Mouse (Mus musculus) embryonic facial prominence, embryonic 10.5 days (tissue): ENCODE measurements at regions not wholly inside any gene's neighbourhood (a gene's known extent, or its start where the extent isn't known, plus 50 kb on each side); places are given as distances from the start of the nearest gene placed in this dataset.
"Not testable (repeated sequence)": the region's sequence is repeated elsewhere in the genome, so short reads cannot be mapped to it uniquely, and the experiment has no call there.

ENCODE experiments used
- DNase-seq: peaks from one replicate; pipeline ENCODE4 v3.0.0-alpha.2; 2017; ENCODE audit warnings: low spot score
- H3K27ac ChIP-seq: fragments of 300-500 bp; sonication (generic); replicated peaks from 2 replicates; pipeline ENCODE4 v1.5.1; 2016; ENCODE audit warnings: mild to moderate bottlenecking
- H3K27me3 ChIP-seq: fragments of 300-500 bp; sonication (generic); replicated peaks from 2 replicates; pipeline ENCODE4 v1.6.1; 2016; ENCODE audit warnings: low read depth, mild to moderate bottlenecking; ENCODE audit not compliant: poor library complexity, severe bottlenecking
- H3K36me3 ChIP-seq: fragments of 300-500 bp; sonication (generic); replicated peaks from 2 replicates; pipeline ENCODE4 v1.6.1; 2016; ENCODE audit warnings: mild to moderate bottlenecking, moderate library complexity
- H3K4me1 ChIP-seq: fragments of 300-500 bp; sonication (generic); 2 replicates; pipeline ENCODE4 v1.6.1; 2016
- H3K4me3 ChIP-seq: fragments of 300-500 bp; sonication (generic); 2 replicates; pipeline ENCODE4 v1.5.1; 2016; ENCODE audit warnings: mild to moderate bottlenecking, moderate library complexity
- H3K9me3 ChIP-seq: fragments of 300-500 bp; sonication (generic); 2 replicates; pipeline ENCODE4 v1.6.1; 2016; ENCODE audit warnings: mild to moderate bottlenecking
- WGBS: fragments of 180-500 bp; shearing (Covaris S2); methylation state at CpG from one replicate; pipeline ENCODE4 v1.1.7; 2016; 5-methylcytosine and 5-hydroxymethylcytosine counted together

DNA sequence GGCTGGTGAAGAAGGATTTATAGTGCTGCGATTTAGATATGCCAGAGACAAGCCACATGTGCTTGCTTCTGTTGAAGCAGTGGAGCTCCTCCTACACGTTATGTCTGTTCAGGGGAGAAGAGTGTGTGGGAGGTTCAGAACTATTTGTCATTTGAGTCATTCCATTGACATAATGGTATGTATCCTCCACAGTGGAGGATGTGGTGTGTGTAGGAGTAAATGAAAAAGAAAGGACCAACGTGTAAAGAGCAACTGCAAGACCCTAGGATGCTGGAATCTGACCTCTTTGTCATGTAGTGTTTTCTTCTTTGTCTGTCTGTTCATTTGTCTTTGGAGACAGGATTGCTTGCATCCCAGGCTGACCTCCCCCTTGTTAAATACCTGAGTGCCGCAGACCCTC, 543.9 kb upstream of the Olfr1507 start:
- not testable (repeated sequence) for H3K4me1 ChIP-seq, H3K4me3 ChIP-seq, H3K9me3 ChIP-seq, H3K27me3 ChIP-seq, H3K27ac ChIP-seq, H3K36me3 ChIP-seq, DNase-seq
- WGBS = 81% methylated on average over 4 of the region's 4 CpGs

DNA sequence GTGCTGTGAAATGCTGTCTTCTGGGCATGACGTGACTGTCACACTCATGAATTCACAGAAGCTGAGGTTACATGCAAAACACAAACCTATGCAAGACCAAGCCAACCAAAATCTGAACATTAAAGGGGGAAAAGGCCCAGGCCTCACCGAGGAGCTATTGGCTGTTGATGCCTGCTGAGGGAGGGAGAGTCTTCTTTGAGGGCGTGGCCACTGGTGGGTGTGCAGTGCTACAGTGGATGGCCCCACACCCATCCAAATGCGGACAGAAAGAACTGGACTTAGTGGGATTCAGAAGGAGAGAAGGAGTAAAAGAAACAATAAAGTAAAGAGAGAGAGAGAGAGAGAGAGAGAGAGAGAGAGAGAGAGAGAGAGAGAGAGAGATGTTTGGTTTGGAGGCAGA, 539.4 kb upstream of the Olfr1507 start:
- H3K9me3 ChIP-seq, H3K36me3 ChIP-seq, H3K27me3 ChIP-seq, H3K4me3 ChIP-seq, H3K4me1 ChIP-seq, DNase-seq, H3K27ac ChIP-seq: not testable (repeated sequence)
- WGBS = no CpG with 5 or more reads among the region's 4 CpGs

DNA sequence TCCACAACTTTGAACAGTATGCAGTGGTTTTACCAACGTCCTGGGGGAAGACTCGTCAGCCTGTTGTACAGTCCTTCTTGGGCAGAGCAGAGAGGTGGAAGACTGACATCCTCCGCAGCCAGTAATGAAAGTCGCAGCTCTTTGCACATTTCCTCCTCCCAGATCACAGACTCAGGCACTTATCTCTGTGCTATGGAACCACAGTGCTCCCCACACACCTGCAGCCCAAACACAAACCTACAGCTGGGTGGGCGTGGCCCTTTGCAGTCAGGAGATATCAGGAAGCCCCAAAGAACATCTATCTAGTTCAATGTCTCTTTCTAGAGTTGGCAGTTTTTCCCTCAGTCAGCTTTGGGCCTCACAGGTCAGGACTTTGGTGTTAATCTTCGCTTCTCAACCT, 537.7 kb upstream of the Olfr1507 start:
- no CpG with 5 or more reads among the region's 6 CpGs for WGBS

DNA sequence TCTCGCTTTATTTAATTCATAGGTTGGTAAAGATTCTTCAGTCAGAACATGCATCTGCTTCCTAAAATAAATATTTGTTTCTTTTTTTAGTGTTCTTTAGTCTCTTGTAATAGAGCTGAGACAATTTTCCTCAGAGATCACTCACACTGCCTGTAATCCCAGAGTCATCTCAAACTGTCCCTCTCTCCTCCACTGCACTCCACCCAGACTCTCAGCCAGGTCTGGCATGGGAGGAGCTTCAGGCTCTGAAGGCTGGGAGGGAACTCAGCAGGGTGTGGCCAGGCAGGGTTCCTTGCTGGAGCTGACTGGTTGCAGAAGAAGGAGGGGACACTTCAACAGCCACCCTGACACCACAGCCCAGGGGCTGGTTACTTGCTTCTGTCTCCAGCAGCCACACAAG, 536.9 kb upstream of the Olfr1507 start:
- H3K9me3 ChIP-seq, H3K4me3 ChIP-seq, H3K27ac ChIP-seq, H3K4me1 ChIP-seq, H3K36me3 ChIP-seq, H3K27me3 ChIP-seq, DNase-seq: not testable (repeated sequence)
- no CpG with 5 or more reads among the region's 1 CpGs for WGBS

More for the DNA sequence above, 537.7 kb upstream of the Olfr1507 start:
- H3K27ac ChIP-seq, H3K4me1 ChIP-seq, H3K9me3 ChIP-seq, DNase-seq, H3K27me3 ChIP-seq, H3K36me3 ChIP-seq, H3K4me3 ChIP-seq: not testable (repeated sequence)

DNA sequence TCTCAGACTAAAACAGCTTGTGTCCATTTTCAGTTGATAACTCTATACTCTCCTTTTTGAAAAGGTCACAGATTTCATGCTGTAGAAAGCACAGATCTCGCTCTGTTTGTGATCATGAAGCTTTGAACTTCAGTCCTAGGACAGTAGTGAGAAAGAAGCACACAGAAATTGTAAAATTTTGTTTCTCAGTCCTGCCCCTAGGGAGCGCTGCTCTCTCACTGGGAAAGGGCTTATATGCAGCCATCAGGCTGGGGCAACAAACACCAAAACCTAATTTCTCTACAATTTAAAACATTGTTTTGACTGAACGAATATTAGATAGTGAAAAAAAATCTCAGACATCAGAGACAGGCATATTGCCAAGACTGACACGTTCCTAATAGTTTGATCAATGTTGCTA, 534.7 kb upstream of the Olfr1507 start:
- no CpG with 5 or more reads among the region's 4 CpGs for WGBS
- H3K36me3 ChIP-seq, H3K9me3 ChIP-seq, H3K4me1 ChIP-seq, H3K4me3 ChIP-seq, H3K27me3 ChIP-seq, H3K27ac ChIP-seq, DNase-seq: not testable (repeated sequence)

DNA sequence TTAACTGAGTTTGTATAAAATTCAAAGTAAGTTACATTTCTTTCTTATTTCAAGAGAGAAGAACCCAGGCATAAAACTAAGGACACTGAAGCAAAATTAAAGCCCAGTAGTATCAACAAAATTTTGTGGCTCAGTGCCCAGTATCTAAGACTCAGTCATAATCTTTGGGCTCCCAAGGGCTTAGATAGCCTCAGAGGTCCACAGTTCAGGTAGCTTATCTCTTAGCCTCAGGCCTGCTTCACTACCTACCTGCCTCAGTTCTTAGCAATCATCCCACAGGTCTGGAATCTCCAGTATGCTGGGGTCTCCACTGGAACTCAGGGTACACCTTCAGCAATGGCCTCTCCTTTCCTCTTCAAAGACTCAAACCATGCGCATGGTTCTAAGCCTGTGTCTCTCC, 531.4 kb upstream of the Olfr1507 start:
- H3K27me3 ChIP-seq, DNase-seq: not testable (repeated sequence)
- WGBS = no CpG with 5 or more reads among the region's 1 CpGs

DNA sequence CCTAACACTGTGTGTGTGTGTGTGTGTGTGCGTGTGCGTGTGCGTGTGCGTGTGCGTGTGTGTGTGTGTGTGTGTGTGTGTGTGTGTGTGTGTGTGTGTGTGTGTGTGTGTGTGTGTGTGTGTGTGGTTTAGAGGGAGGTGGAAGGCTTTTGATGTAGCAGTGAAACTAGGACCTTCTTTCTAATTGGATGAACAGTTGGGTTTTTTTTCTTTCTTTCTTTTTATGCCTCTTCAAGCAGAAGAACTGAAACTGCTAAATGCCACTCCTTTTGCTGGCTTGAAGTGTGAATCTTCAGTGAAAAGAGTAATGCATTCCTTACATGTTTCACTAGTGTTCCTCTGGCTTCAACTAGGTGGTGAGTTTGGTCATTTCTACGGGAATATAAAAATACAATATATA, 524.6 kb upstream of the Olfr1507 start:
- not testable (repeated sequence) for H3K9me3 ChIP-seq, H3K27me3 ChIP-seq, H3K4me3 ChIP-seq, H3K36me3 ChIP-seq, H3K4me1 ChIP-seq, DNase-seq, H3K27ac ChIP-seq
- no CpG with 5 or more reads among the region's 6 CpGs for WGBS

More for the DNA sequence above, 531.4 kb upstream of the Olfr1507 start:
- H3K4me3 ChIP-seq, H3K36me3 ChIP-seq, H3K4me1 ChIP-seq, H3K27ac ChIP-seq, H3K9me3 ChIP-seq: not testable (repeated sequence)

DNA sequence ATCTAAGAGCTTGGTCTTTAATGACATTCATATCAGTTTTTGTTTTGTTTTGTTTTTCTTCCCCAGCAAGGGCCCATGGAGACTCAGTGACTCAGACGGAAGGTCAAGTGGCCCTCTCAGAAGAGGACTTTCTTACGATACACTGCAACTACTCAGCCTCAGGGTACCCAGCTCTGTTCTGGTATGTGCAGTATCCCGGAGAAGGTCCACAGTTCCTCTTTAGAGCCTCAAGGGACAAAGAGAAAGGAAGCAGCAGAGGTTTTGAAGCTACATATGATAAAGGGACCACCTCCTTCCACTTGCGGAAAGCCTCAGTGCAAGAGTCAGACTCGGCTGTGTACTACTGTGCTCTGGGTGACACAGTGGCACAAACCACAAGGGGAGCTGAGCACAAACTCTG, 512.2 kb upstream of the Olfr1507 start:
- H3K9me3 ChIP-seq = not testable (repeated sequence)
- WGBS = no CpG with 5 or more reads among the region's 5 CpGs

DNA sequence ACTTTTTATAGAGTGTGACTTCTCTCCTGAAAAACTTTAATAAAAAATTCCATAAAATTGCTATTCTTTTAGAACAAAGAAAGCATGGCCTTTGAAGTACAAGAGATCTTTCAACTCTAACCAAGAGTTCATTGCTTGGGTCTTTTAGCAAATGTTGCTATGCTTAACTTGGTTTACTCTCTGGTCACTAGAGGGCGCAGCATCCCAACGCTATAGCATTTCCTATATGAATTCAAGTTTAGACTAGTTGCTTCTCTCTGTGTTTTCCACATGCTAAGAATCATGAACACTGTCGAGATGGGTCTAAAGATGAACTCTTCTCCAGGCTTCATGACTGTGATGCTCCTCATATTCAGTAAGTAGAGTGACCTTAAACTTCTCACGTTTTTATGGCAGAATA, 511.8 kb upstream of the Olfr1507 start:
- WGBS = no CpG with 5 or more reads among the region's 4 CpGs
- not testable (repeated sequence) for H3K27me3 ChIP-seq, H3K4me1 ChIP-seq, H3K36me3 ChIP-seq, H3K27ac ChIP-seq, H3K4me3 ChIP-seq, H3K9me3 ChIP-seq, DNase-seq

More for the DNA sequence above, 512.2 kb upstream of the Olfr1507 start:
- not testable (repeated sequence) for H3K4me1 ChIP-seq, H3K4me3 ChIP-seq, H3K27ac ChIP-seq, H3K27me3 ChIP-seq, H3K36me3 ChIP-seq, DNase-seq

DNA sequence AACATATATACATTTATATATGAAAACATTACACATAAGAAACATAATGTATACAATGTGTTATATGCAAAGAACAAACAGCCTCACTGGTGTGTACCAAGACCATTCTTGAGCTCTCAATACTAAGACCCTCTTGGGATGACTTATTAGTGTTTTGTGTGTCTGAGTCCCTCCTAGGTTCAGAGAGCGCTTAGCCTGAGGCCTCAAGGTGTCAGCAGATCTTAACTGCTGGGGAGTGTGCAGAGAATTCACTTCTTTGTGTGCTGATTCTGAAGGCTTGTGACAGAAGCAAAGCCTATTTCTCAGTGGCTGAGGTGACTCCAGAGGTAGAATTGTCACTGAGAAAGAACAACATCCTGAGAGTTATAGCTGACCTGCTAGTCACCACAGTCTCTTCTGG, 505.7 kb upstream of the Olfr1507 start:
- not testable (repeated sequence) for H3K4me3 ChIP-seq, H3K36me3 ChIP-seq
- 85% methylated on average over 1 of the region's 1 CpGs for WGBS

DNA sequence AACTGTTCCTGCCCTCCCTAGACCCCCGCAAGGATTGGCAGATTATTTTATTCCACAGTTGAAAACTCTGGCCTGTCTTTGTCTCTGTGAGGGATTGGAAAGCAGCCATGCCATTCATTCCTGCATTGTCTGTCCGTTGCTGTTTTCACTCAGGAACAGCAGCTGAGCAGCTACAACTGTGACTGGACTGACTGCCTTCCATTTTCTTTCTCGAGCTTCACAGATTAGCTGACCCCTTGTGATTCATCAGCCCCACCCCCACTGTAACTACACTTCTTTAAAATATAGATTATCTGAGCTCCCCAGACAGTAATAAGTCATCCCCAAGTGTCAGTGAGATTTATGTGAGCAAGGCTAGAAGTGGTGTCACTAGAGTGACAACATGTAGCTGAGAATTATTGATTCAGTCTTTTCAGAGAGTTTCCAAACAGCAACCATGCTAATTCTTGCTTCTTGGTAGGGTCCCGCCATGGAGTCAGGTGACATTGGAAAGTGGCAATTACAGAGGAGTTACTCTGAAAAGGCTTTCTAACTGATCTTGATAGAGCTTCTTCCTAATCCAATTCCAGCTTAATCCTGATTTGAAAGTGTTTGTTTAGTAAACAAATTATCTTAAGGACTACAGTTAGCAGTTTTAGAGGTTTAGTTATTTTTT, 496.7 kb upstream of the Olfr1507 start:
- H3K4me1 ChIP-seq, H3K4me3 ChIP-seq, H3K9me3 ChIP-seq, H3K27me3 ChIP-seq, H3K36me3 ChIP-seq, DNase-seq, H3K27ac ChIP-seq: not testable (repeated sequence)
- WGBS = 43% methylated on average over 1 of the region's 4 CpGs

More for the DNA sequence above, 505.7 kb upstream of the Olfr1507 start:
- not testable (repeated sequence) for H3K27me3 ChIP-seq, H3K27ac ChIP-seq, DNase-seq, H3K9me3 ChIP-seq, H3K4me1 ChIP-seq

DNA sequence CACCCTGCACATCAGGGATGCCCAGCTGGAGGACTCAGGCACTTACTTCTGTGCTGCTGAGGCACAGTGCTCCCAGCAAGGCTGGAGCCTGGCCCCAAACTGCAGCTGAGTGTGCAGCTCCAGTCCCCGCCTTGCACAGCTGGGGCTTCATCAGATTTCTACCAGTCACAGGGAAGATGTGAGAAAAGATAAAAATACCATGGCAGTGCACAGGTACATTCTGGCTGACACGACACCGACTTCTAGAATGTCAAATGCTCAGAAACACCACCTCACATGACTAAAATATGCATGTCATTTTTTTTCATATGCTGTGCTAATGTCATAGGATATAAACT, 495.7 kb upstream of the Olfr1507 start:
- not testable (repeated sequence) for H3K4me1 ChIP-seq, H3K4me3 ChIP-seq, H3K36me3 ChIP-seq, H3K27ac ChIP-seq, DNase-seq, H3K9me3 ChIP-seq, H3K27me3 ChIP-seq
- WGBS = no CpG with 5 or more reads among the region's 3 CpGs

DNA sequence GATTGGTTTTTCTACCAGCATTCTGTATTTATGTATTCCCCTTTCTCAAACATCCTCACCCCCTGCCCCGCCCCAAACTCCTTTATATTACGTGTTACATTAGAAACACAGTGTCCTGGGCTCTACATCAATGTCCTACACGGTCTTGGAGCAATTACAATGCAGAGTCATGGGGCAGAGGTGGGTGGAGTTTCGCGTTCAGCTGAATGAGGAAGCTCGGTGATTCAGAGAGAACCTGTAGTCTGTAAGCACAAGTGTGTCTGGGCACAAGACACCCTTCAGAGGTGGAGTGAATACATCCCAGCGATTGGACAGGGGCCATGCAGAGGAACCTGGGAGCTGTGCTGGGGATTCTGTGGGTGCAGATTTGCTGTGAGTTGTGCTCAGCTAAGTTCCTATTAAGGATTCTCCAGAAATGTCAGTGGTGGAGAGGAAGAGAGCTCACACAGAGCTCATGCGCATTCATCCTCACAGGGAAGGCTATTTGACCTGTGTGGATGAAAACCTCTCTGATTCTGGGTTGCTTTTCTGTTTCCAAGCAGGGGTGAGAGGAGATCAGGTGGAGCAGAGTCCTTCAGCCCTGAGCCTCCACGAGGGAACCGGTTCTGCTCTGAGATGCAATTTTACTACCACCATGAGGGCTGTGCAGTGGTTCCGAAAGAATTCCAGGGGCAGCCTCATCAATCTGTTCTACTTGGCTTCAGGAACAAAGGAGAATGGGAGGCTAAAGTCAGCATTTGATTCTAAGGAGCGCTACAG, 495.2 kb upstream of the Olfr1507 start:
- not testable (repeated sequence) for H3K4me1 ChIP-seq, H3K4me3 ChIP-seq, H3K27me3 ChIP-seq, H3K9me3 ChIP-seq, DNase-seq, H3K27ac ChIP-seq, H3K36me3 ChIP-seq
- WGBS = no CpG with 5 or more reads among the region's 12 CpGs
